Mouse (Mus musculus): ENCODE data around the gene Inpp5a.

DNA sequence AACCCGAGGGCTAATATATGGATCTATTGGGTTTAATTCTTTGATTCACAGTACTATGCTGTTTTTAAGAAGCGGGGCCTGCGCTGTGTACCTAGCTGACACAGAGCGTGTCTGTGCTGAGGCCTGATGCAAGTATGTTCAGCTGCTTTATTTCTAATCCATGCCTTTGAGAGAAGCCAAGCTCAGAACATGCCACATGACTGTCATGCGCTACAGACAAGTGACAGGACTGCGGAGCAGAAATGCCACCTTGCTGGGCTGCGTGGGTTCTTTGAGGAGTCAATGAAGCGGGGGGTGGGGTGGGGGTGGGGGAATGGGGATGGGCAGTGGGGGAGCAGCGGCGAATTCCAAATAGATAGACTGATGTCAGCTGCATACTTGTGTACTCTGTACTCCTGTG, 73.2 kb downstream of the Inpp5a start:
- TF ChIP-seq CTCF (conservative IDR thresholded peaks at IDR 0.05; ENCODE audit: insufficient read depth, insufficient read length, low read depth, low read length) (no peak), POLR2A (IDR thresholded peaks at IDR 0.05; ENCODE audit: low read depth, low read length) (no peak)
